Mouse (Mus musculus) forebrain, embryonic 11.5 days (tissue): Measurements from ENCODE around the gene Ppp1r18. TPM values are rescaled to one million over a fixed set of nuclear protein-coding genes. Genes with fewer than 3 reads are reported as not detected.

Experiments
- ATAC-seq: fragments of 200-750 bp; cut with Nextera tagmentation; replicated peaks from 2 replicates; pipeline ENCODE4 v1.8.0; 2017; ENCODE audit warnings: moderate TSS enrichment; ENCODE audit not compliant: low FRiP score
- DNase-seq: peaks from one replicate; pipeline ENCODE4 v3.0.0-alpha.2; 2017; ENCODE audit warnings: low spot score
- H3K27ac ChIP-seq: fragments of 300-500 bp; sonication (generic); 2 replicates; pipeline ENCODE4 v1.5.1; 2014; ENCODE audit warnings: low read depth, low read length
- H3K27me3 ChIP-seq: fragments of 300-500 bp; sonication (generic); 2 replicates; pipeline ENCODE4 v1.6.1; 2014; ENCODE audit warnings: mild to moderate bottlenecking, low read length, mixed read lengths; ENCODE audit not compliant: control insufficient read depth, insufficient read depth
- H3K36me3 ChIP-seq: fragments of 300-500 bp; sonication (generic); 2 replicates; pipeline ENCODE4 v1.6.1; 2014; ENCODE audit warnings: mild to moderate bottlenecking, low read length, moderate library complexity, mixed read lengths; ENCODE audit not compliant: control insufficient read depth, insufficient read depth
- H3K4me1 ChIP-seq: fragments of 300-500 bp; sonication (generic); replicated peaks from 2 replicates; pipeline ENCODE4 v1.6.1; 2014; ENCODE audit warnings: low read length, mixed read lengths; ENCODE audit not compliant: control insufficient read depth, insufficient read depth
- H3K4me2 ChIP-seq: fragments of 300-500 bp; sonication (generic); 2 replicates; pipeline ENCODE4 v1.6.1; 2014; ENCODE audit warnings: low read depth, mild to moderate bottlenecking, low read length, moderate library complexity, mixed read lengths; ENCODE audit not compliant: severe bottlenecking
- H3K4me3 ChIP-seq: fragments of 300-500 bp; sonication (generic); 2 replicates; pipeline ENCODE4 v1.5.1; 2014; ENCODE audit warnings: low read depth, low read length
- H3K9ac ChIP-seq: fragments of 300-500 bp; sonication (generic); 2 replicates; pipeline ENCODE4 v1.6.1; 2014; ENCODE audit warnings: low read length
- H3K9me3 ChIP-seq: fragments of 300-500 bp; sonication (generic); 2 replicates; pipeline ENCODE4 v1.6.1; 2016; ENCODE audit warnings: low read length, mixed read lengths; ENCODE audit not compliant: control insufficient read depth
- WGBS: fragments of 180-500 bp; shearing (Covaris S2); extraction: QIAGEN DNeasy Blood & Tissue Kit; methylation state at CpG from one replicate; pipeline ENCODE4 v1.1.7; 2014; 5-methylcytosine and 5-hydroxymethylcytosine counted together
- polyA plus RNA-seq: library from polyadenylated mRNA; unstranded; fragments of >200 nt; fragmentation: Nextera tagmentation; extraction: Ambion mirVana; gene quantifications from 2 replicates; pipeline ENCODE4 v1.2.1, GENCODE M21; 2014

Ppp1r18 gene
- polyA plus RNA-seq, 1 experiment from 2014 or later = 25.1 TPM

DNA sequence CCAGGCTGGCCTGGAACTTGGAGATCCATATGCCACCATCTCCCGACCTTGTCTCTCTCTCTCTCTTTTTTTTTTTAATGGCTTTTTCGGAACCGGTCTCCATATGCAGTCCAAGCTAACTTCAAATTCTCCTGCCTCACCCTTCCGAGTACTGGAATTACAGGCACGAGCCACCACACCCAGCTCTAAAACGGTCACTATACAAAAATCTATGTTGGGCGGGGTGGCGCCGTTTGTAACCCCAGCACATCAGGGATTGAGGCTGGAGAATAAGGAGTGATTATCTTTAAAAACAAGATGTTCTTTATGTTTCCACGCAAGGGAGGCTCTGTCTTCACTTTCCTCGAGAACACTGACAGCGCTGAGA is 4.6 kb upstream of the Ppp1r18 start:
- H3K36me3 ChIP-seq = no peaks in the 10 kb centered on the region; the same call in 1 of the 2 replicates
- no peak for DNase-seq
- peak overlapping the region; percentile 89; the same call in 1 of the 2 replicates for H3K27ac ChIP-seq
- no peaks in the 10 kb centered on the region for H3K9me3 ChIP-seq
- 4% methylated on average over 12 of the region's 12 CpGs for WGBS
- peaks cover 10% of the 10 kb centered on the region for H3K4me1 ChIP-seq
- H3K27me3 ChIP-seq = no peaks in the 10 kb centered on the region
- peak overlapping the region; percentile 73 for H3K9ac ChIP-seq
- peak overlapping the region; percentile 63 for H3K4me2 ChIP-seq
- H3K4me3 ChIP-seq = peak overlapping the region; percentile 59
- peak; percentile 5; the same call in 1 of the 2 replicates for ATAC-seq

DNA sequence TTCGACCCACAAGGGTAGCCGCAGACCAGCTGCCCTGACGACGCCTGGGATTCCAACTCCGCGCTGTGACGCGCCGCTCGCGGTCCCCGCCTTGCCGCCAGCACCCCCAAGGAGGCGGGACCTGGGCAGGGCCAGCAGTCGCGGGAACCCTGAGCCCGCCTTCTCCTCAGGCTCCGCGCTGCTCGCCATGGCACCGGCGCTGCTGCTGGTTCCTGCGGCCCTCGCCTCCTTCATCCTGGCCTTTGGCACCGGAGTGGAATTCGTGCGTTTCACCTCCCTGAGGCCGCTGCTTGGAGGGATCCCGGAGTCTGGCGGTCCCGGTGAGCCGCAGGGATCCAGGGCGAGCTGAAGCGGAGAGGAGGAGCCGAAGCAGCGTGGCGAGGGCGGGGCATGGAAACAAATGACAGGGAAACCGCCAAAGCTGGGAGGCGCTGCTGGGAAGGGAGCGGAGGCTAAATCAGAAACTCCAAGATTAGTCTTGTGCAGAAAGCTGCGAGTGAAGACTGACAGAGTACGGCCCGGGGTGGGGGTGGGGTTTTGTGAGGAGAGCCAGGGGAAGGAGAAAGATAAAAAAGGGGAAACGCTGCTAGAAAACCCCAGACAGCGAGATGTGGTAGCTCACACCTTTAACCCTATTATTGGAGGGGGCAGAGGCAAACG is 4.1 kb upstream of the Ppp1r18 start, which contains the start of gene Nrm:
Gene Nrm, plus strand, starts transcription at position 121 of the 660 bp plus-strand sequence.
- Histone ChIP-seq H3K27ac (peak within 1 kb of the TSS; percentile 89), H3K36me3 (no peaks in the 10 kb centered on the region; the same call in 1 of the 2 replicates), H3K9ac (peak within 1 kb of the TSS; percentile 73), H3K4me2 (peak within 1 kb of the TSS; percentile 63), H3K27me3 (no peaks in the 10 kb centered on the region), H3K9me3 (no peaks in the 10 kb centered on the region), H3K4me3 (peak within 1 kb of the TSS; percentile 59), H3K4me1 (peaks cover 10% of the 10 kb centered on the region)
- peak; percentile 90 for ATAC-seq
- WGBS = under 1% methylated on average over 47 of the region's 47 CpGs
- peak; percentile 93 for DNase-seq

DNA sequence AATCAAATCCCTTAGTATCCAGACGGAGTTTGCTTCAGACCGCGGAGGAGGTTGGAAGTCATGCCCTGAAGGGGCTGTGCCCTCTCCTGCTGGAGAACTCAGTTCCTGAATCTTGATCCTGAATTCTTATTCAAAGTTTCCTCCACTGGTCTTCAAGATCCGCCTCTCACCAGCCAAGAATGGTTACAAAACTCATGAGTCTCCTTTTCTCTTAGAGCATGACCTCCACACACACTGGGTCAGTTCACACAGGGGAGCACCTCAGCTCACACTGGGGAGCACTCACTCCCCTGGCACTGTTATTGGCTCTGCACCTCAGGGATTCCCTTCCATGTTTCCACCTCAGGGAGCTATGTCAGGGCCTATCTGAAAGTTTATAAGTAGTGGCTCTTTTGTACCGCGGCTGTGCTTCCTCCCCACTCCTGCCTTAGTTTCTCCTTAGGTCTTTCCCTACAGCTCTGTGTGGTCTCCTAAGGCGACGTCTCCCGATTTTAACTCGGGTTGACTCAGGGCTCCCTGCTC is 500 bp upstream of the Ppp1r18 start:
- WGBS = 24% methylated on average over 10 of the region's 10 CpGs
- ATAC-seq = no peak
- peaks cover 27% of the 10 kb centered on the region for H3K4me1 ChIP-seq

DNA sequence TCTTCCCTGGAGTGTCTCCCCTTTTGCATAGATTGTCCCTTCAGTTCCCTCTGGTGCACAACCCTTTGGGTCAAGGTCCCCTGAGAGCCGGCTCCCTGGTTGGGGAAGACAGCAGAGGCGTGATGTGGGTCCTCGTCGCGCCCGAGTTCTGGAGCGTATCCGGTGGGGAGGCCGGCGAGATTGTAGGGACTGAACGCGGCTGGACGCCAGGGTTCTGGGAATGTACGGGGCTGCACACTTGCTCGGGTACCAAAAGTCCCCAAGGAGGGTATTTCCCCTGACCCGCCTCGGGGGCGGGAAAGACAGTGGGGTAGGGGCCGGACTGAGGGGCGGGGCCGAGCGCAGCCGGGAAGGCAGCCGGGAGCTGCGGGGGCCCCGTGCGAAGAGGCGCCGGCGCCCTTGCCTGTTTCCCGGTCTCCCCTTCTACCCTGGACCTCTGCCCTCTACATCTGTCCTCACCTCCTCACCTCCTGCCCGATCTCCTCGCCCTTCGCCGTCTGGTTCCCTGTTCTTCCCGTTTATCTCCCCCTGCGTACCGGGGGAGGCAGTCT is 963 bp downstream of the Ppp1r18 start:
- H3K27me3 ChIP-seq = no peaks in the 10 kb centered on the region
- peak overlapping the region; percentile 67 for H3K4me3 ChIP-seq
- WGBS = under 1% methylated on average over 32 of the region's 38 CpGs
- H3K27ac ChIP-seq = peak overlapping the region; percentile 90
- peaks cover 30% of the 10 kb centered on the region for H3K4me1 ChIP-seq
- ATAC-seq (peak; percentile 49), DNase-seq (peak; percentile 82)
- peak overlapping the region; percentile 95 for H3K4me2 ChIP-seq
- peak overlapping the region; percentile 93 for H3K9ac ChIP-seq
- peaks cover 2% of the 10 kb centered on the region; the same call in 1 of the 2 replicates for H3K9me3 ChIP-seq
- peaks cover 4% of the 10 kb centered on the region; the same call in 1 of the 2 replicates for H3K36me3 ChIP-seq

More for the DNA sequence above, 500 bp upstream of the Ppp1r18 start:
- peak overlapping the region; percentile 90 for H3K27ac ChIP-seq
- H3K9me3 ChIP-seq = no peaks in the 10 kb centered on the region
- H3K27me3 ChIP-seq = no peaks in the 10 kb centered on the region
- peak overlapping the region; percentile 67 for H3K4me3 ChIP-seq
- peak overlapping the region; percentile 93 for H3K9ac ChIP-seq
- no peak for DNase-seq
- H3K36me3 ChIP-seq = no peaks in the 10 kb centered on the region; the same call in 1 of the 2 replicates
- H3K4me2 ChIP-seq = peak overlapping the region; percentile 95

GRCm38 (mm10) chr17:35866911-35867890 is 1.8 kb downstream of the Ppp1r18 start:
- H3K36me3 ChIP-seq = peaks cover 5% of the 10 kb centered on the region; the same call in 1 of the 2 replicates
- ATAC-seq = no peak
- H3K9me3 ChIP-seq = peaks cover 2% of the 10 kb centered on the region; the same call in 1 of the 2 replicates
- peak overlapping the region; percentile 93 for H3K9ac ChIP-seq
- WGBS = 11% methylated on average over 26 of the region's 26 CpGs
- no peaks in the 10 kb centered on the region for H3K27me3 ChIP-seq
- H3K4me1 ChIP-seq = peaks cover 30% of the 10 kb centered on the region
- peak overlapping the region; percentile 90 for H3K27ac ChIP-seq
- DNase-seq = no peak
- peak overlapping the region; percentile 67 for H3K4me3 ChIP-seq
- peak overlapping the region; percentile 95 for H3K4me2 ChIP-seq

DNA sequence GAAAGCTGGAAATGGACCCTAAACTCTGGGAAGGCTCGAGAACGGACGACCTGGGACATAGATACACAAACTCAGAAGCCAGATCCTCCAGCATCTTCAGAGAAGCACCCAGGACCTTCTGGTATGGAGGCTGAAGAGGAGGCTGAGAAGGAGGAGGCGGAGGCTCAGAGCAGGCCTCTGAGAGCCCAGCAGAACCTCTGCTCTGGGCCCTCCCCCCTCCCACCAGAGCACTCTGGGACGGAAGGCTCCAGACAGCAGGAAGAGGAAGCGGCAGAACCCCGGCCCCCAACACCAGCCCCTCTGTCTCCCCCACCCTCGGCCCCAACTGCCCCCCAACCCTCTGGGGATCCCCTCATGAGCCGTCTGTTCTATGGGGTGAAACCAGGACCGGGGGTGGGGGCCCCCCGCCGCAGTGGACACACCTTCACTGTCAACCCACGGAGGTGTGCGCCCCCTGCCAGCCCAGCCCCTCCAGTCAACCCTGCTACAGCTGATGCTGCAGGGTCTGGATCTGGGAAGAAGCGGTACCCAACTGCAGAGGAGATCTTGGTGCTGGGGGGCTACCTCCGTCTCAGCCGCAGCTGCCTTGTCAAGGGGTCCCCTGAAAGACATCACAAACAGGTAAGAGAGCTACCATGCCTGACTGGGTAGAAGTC is 2.9 kb downstream of the Ppp1r18 start:
- peaks cover 5% of the 10 kb centered on the region; the same call in 1 of the 2 replicates for H3K36me3 ChIP-seq
- H3K9ac ChIP-seq = peak overlapping the region; percentile 93
- no peaks in the 10 kb centered on the region for H3K27me3 ChIP-seq
- peaks cover 30% of the 10 kb centered on the region for H3K4me1 ChIP-seq
- peak overlapping the region; percentile 95 for H3K4me2 ChIP-seq
- 0 out of 2 replicates have a peak overlapping the region, but pooled peaks have one; percentile 26 for H3K27ac ChIP-seq
- peaks cover 2% of the 10 kb centered on the region; the same call in 1 of the 2 replicates for H3K9me3 ChIP-seq
- ATAC-seq (no peak), DNase-seq (no peak)
- 42% methylated on average over 17 of the region's 17 CpGs for WGBS
- H3K4me3 ChIP-seq = peak overlapping the region; percentile 67

- Histone ChIP-seq H3K4me2 (peak overlapping the region; percentile 95), H3K27me3 (no peaks in the 10 kb centered on the region), H3K27ac (peak overlapping the region; percentile 25; the same call in 1 of the 2 replicates), H3K9me3 (peaks cover 2% of the 10 kb centered on the region; the same call in 1 of the 2 replicates), H3K9ac (peak overlapping the region; percentile 93), H3K4me3 (peak overlapping the region; percentile 67), H3K36me3 (peaks cover 5% of the 10 kb centered on the region; the same call in 1 of the 2 replicates), H3K4me1 (peaks cover 30% of the 10 kb centered on the region)
- DNase-seq (no peak), ATAC-seq (no peak)
- WGBS = 8% methylated on average over 7 of the region's 7 CpGs
Measured at GRCm38 (mm10) chr17:35868961-35869345, 3.6 kb downstream of the Ppp1r18 start.
